Mouse (Mus musculus) embryonic facial prominence, embryonic 11.5 days (tissue): Measurements from ENCODE around the gene Olfr1387. TPM values are rescaled to one million over a fixed set of nuclear protein-coding genes. Genes with fewer than 3 reads are reported as not detected.
"Not testable (repeated sequence)": the region's sequence is repeated elsewhere in the genome, so short reads cannot be mapped to it uniquely, and the experiment has no call there.

Source experiments
- ATAC-seq: fragments of 200-750 bp; cut with Nextera tagmentation; replicated peaks from 2 replicates; pipeline ENCODE4 v1.8.0; 2017; ENCODE audit warnings: low read depth; ENCODE audit not compliant: insufficient number of reproducible peaks, low FRiP score, low TSS enrichment
- DNase-seq: peaks from one replicate; pipeline ENCODE4 v3.0.0-alpha.2; 2015; ENCODE audit warnings: low spot score
- H3K27ac ChIP-seq: fragments of 300-500 bp; sonication (generic); replicated peaks from 2 replicates; pipeline ENCODE4 v1.5.1; 2014; ENCODE audit warnings: mild to moderate bottlenecking, low read depth, low read length, control low read depth
- H3K27me3 ChIP-seq: fragments of 300-500 bp; sonication (generic); 2 replicates; pipeline ENCODE4 v1.6.1; 2014; ENCODE audit warnings: mild to moderate bottlenecking, low read length, moderate library complexity, mixed read lengths; ENCODE audit not compliant: control insufficient read depth, insufficient read depth
- H3K36me3 ChIP-seq: fragments of 300-500 bp; sonication (generic); replicated peaks from 2 replicates; pipeline ENCODE4 v1.6.1; 2014; ENCODE audit warnings: low read depth, mild to moderate bottlenecking, low read length, moderate library complexity, mixed read lengths; ENCODE audit not compliant: control insufficient read depth, insufficient read depth
- H3K4me1 ChIP-seq: fragments of 300-500 bp; sonication (generic); 2 replicates; pipeline ENCODE4 v1.6.1; 2014; ENCODE audit warnings: low read length, mixed read lengths; ENCODE audit not compliant: control insufficient read depth, insufficient read depth
- H3K4me2 ChIP-seq: fragments of 300-500 bp; sonication (generic); 2 replicates; pipeline ENCODE4 v1.6.1; 2014; ENCODE audit warnings: low read depth, mild to moderate bottlenecking, control low read depth, low read length, moderate library complexity
- H3K4me3 ChIP-seq: fragments of 300-500 bp; sonication (generic); 2 replicates; pipeline ENCODE4 v1.5.1; 2014; ENCODE audit warnings: low read depth, low read length, control low read depth
- H3K9ac ChIP-seq: fragments of 300-500 bp; sonication (generic); replicated peaks from 2 replicates; pipeline ENCODE4 v1.6.1; 2014; ENCODE audit warnings: mild to moderate bottlenecking, control low read depth, low read length
- H3K9me3 ChIP-seq: fragments of 300-500 bp; sonication (generic); replicated peaks from 2 replicates; pipeline ENCODE4 v1.6.1; 2016; ENCODE audit warnings: mild to moderate bottlenecking, low read length, inconsistent platforms, mixed read lengths; ENCODE audit not compliant: control insufficient read depth
- WGBS: fragments of 180-500 bp; shearing (Covaris S2); extraction: QIAGEN DNeasy Blood & Tissue Kit; methylation state at CpG from one replicate; pipeline ENCODE4 v1.1.7; 2014; 5-methylcytosine and 5-hydroxymethylcytosine counted together
- polyA plus RNA-seq: library from polyadenylated mRNA; unstranded; fragments of >200 nt; fragmentation: Nextera tagmentation; extraction: Ambion mirVana; gene quantifications from 2 replicates; pipeline ENCODE4 v1.2.1, GENCODE M21; 2014

Olfr1387 gene
- polyA plus RNA-seq, 1 experiment from 2014 or later: not detected

- H3K27ac ChIP-seq: no peak overlapping the region
- H3K9ac ChIP-seq: no peak overlapping the region
- H3K4me2 ChIP-seq: no peak overlapping the region
- 56% methylated on average over 4 of the region's 4 CpGs for WGBS
- no peaks in the 10 kb centered on the region for H3K4me1 ChIP-seq
- ATAC-seq (no peak), DNase-seq (no peak)
- no peaks in the 10 kb centered on the region for H3K36me3 ChIP-seq
- no peak overlapping the region for H3K4me3 ChIP-seq
- no peaks in the 10 kb centered on the region for H3K9me3 ChIP-seq
- H3K27me3 ChIP-seq: no peaks in the 10 kb centered on the region
These were observed 30.8 kb downstream of the Olfr1387 start for GRCm38 (mm10) chr11:49485973-49486372.

- H3K9ac ChIP-seq, DNase-seq, H3K9me3 ChIP-seq, H3K27ac ChIP-seq, H3K27me3 ChIP-seq, H3K4me1 ChIP-seq, H3K4me3 ChIP-seq, H3K36me3 ChIP-seq, H3K4me2 ChIP-seq, ATAC-seq: not testable (repeated sequence)
- 71% methylated on average over 1 of the region's 1 CpGs for WGBS
These were observed 33.6 kb downstream of the Olfr1387 start, which contains the start of gene Olfr1385 for GRCm38 (mm10) chr11:49488770-49489169. Olfr1385 (plus strand) TSS chr11:49489070.

Other genes with a start within 250 kb of the Olfr1387 start
- gene Mgat1, start 211.2 kb upstream of the Olfr1387 start, polyA plus RNA-seq: 26.4 and 32.8 TPM in 2 replicates
- gene Olfr1393, start 177.0 kb upstream of the Olfr1387 start, polyA plus RNA-seq: 0.17 TPM in 1 of 2 replicates, not detected in the other
- not detected in 2 replicates for gene Olfr1392, start 170.1 kb upstream of the Olfr1387 start, polyA plus RNA-seq
- not detected in 2 replicates for gene Olfr10, start 150.6 kb upstream of the Olfr1387 start, polyA plus RNA-seq
- gene Olfr1391, start 132.6 kb upstream of the Olfr1387 start, polyA plus RNA-seq: not detected in 2 replicates
- gene Olfr1390, start 120.2 kb upstream of the Olfr1387 start, polyA plus RNA-seq: not detected in 2 replicates
- not detected in 2 replicates for gene Olfr1389, start 32.3 kb upstream of the Olfr1387 start, polyA plus RNA-seq
- 0.22 and 0.38 TPM in 2 replicates for gene Olfr1388, start 18.7 kb upstream of the Olfr1387 start, polyA plus RNA-seq
- not detected in 2 replicates for gene Olfr1386, start 9.7 kb downstream of the Olfr1387 start, polyA plus RNA-seq
- gene Olfr1385, start 33.7 kb downstream of the Olfr1387 start, polyA plus RNA-seq: not detected in 2 replicates
- not detected in 2 replicates for gene Olfr1384, start 51.4 kb downstream of the Olfr1387 start, polyA plus RNA-seq
- gene Olfr1383, start 64.3 kb downstream of the Olfr1387 start, polyA plus RNA-seq: not detected in 2 replicates
- not detected in 2 replicates for gene Olfr1382, start 72.9 kb downstream of the Olfr1387 start, polyA plus RNA-seq
- not detected in 2 replicates for gene Olfr1381, start 88.1 kb downstream of the Olfr1387 start, polyA plus RNA-seq
- not detected in 2 replicates for gene Olfr1380, start 101.5 kb downstream of the Olfr1387 start, polyA plus RNA-seq
- 3.6 and 4.2 TPM in 2 replicates for gene Flt4, start 153.9 kb downstream of the Olfr1387 start, polyA plus RNA-seq
- not detected in 2 replicates for gene Scgb3a1, start 208.3 kb downstream of the Olfr1387 start, polyA plus RNA-seq